Mouse (Mus musculus): Measurements from ENCODE around the gene Svs3b. TPM values are rescaled to one million over a fixed set of nuclear protein-coding genes. Genes with fewer than 3 reads are reported as not detected.

The Svs3b gene
- polyA plus RNA-seq (2014; fragmentation: Illumina TruSeq; extraction: RNeasy Lipid Tissue Mini Kit (QIAGEN cat#74804)) = not detected

GRCm38 (mm10) chr2:164256540-164256939, at the start of gene Svs3b:
TSS of gene Svs3b (minus strand) at chr2:164256640.

GRCm38 (mm10) chr2:164288968-164289367, 32.5 kb upstream of the Svs3b start, which contains the start of gene Svs3a:
TSS of gene Svs3a (plus strand) at chr2:164289268.

GRCm38 (mm10) chr2:164278359-164278758, 21.9 kb upstream of the Svs3b start, which contains the start of gene Svs4:
TSS of gene Svs4 (minus strand) at chr2:164278459.

GRCm38 (mm10) chr2:164238366-164238765, 18.1 kb downstream of the Svs3b start, which contains the start of gene Svs2:
TSS of gene Svs2 (minus strand) at chr2:164238466.

GRCm38 (mm10) chr2:164221522-164221921, 34.9 kb downstream of the Svs3b start, which contains the start of gene Wfdc15b:
TSS of gene Wfdc15b (minus strand) at chr2:164221660.

Other genes starting within 250 kb of the Svs3b start
- 1.0 TPM for gene Pabpc1l, start 231.2 kb downstream of the Svs3b start, polyA plus RNA-seq (2014; fragmentation: Illumina TruSeq; extraction: RNeasy Lipid Tissue Mini Kit (QIAGEN cat#74804))
- 104 TPM for gene Stk4, start 186.3 kb downstream of the Svs3b start, polyA plus RNA-seq (2014; fragmentation: Illumina TruSeq; extraction: RNeasy Lipid Tissue Mini Kit (QIAGEN cat#74804))
- gene Tomm34, start 185.5 kb downstream of the Svs3b start, polyA plus RNA-seq (2014; fragmentation: Illumina TruSeq; extraction: RNeasy Lipid Tissue Mini Kit (QIAGEN cat#74804)) = 10.4 TPM
- not detected for gene Kcns1, start 85.5 kb downstream of the Svs3b start, polyA plus RNA-seq (2014; fragmentation: Illumina TruSeq; extraction: RNeasy Lipid Tissue Mini Kit (QIAGEN cat#74804))
- gene Wfdc5, start 73.9 kb downstream of the Svs3b start, polyA plus RNA-seq (2014; fragmentation: Illumina TruSeq; extraction: RNeasy Lipid Tissue Mini Kit (QIAGEN cat#74804)) = not detected
- not detected for gene Wfdc12, start 66.0 kb downstream of the Svs3b start, polyA plus RNA-seq (2014; fragmentation: Illumina TruSeq; extraction: RNeasy Lipid Tissue Mini Kit (QIAGEN cat#74804))
- not detected for gene Wfdc15a, start 56.5 kb downstream of the Svs3b start, polyA plus RNA-seq (2014; fragmentation: Illumina TruSeq; extraction: RNeasy Lipid Tissue Mini Kit (QIAGEN cat#74804))
- 1.3 TPM for gene Wfdc15b, start 35.0 kb downstream of the Svs3b start, polyA plus RNA-seq (2014; fragmentation: Illumina TruSeq; extraction: RNeasy Lipid Tissue Mini Kit (QIAGEN cat#74804))
- not detected for gene Svs2, start 18.2 kb downstream of the Svs3b start, polyA plus RNA-seq (2014; fragmentation: Illumina TruSeq; extraction: RNeasy Lipid Tissue Mini Kit (QIAGEN cat#74804))
- gene Svs4, start 21.8 kb upstream of the Svs3b start, polyA plus RNA-seq (2014; fragmentation: Illumina TruSeq; extraction: RNeasy Lipid Tissue Mini Kit (QIAGEN cat#74804)) = not detected
- gene Svs3a, start 32.6 kb upstream of the Svs3b start, polyA plus RNA-seq (2014; fragmentation: Illumina TruSeq; extraction: RNeasy Lipid Tissue Mini Kit (QIAGEN cat#74804)) = not detected
- not detected for gene Svs6, start 60.1 kb upstream of the Svs3b start, polyA plus RNA-seq (2014; fragmentation: Illumina TruSeq; extraction: RNeasy Lipid Tissue Mini Kit (QIAGEN cat#74804))
- gene Svs5, start 76.1 kb upstream of the Svs3b start, polyA plus RNA-seq (2014; fragmentation: Illumina TruSeq; extraction: RNeasy Lipid Tissue Mini Kit (QIAGEN cat#74804)) = 0.91 TPM
- gene Slpi, start 132.5 kb upstream of the Svs3b start, polyA plus RNA-seq (2014; fragmentation: Illumina TruSeq; extraction: RNeasy Lipid Tissue Mini Kit (QIAGEN cat#74804)) = not detected
- gene Rbpjl, start 146.5 kb upstream of the Svs3b start, polyA plus RNA-seq (2014; fragmentation: Illumina TruSeq; extraction: RNeasy Lipid Tissue Mini Kit (QIAGEN cat#74804)) = not detected
- not detected for gene Matn4, start 148.5 kb upstream of the Svs3b start, polyA plus RNA-seq (2014; fragmentation: Illumina TruSeq; extraction: RNeasy Lipid Tissue Mini Kit (QIAGEN cat#74804))
- gene Sdc4, start 187.2 kb upstream of the Svs3b start, polyA plus RNA-seq (2014; fragmentation: Illumina TruSeq; extraction: RNeasy Lipid Tissue Mini Kit (QIAGEN cat#74804)) = 107 TPM
- 8.4 TPM for gene Sys1, start 200.3 kb upstream of the Svs3b start, polyA plus RNA-seq (2014; fragmentation: Illumina TruSeq; extraction: RNeasy Lipid Tissue Mini Kit (QIAGEN cat#74804))
- gene Gm20458, start 204.3 kb upstream of the Svs3b start, polyA plus RNA-seq (2014; fragmentation: Illumina TruSeq; extraction: RNeasy Lipid Tissue Mini Kit (QIAGEN cat#74804)) = not detected
- not detected for gene Trp53tg5, start 217.1 kb upstream of the Svs3b start, polyA plus RNA-seq (2014; fragmentation: Illumina TruSeq; extraction: RNeasy Lipid Tissue Mini Kit (QIAGEN cat#74804))
- gene Dbndd2, start 229.5 kb upstream of the Svs3b start, polyA plus RNA-seq (2014; fragmentation: Illumina TruSeq; extraction: RNeasy Lipid Tissue Mini Kit (QIAGEN cat#74804)) = 4.7 TPM
- 8.6 TPM for gene Pigt, start 240.9 kb upstream of the Svs3b start, polyA plus RNA-seq (2014; fragmentation: Illumina TruSeq; extraction: RNeasy Lipid Tissue Mini Kit (QIAGEN cat#74804))

Data from ovary, adult 10 weeks (tissue).